Mouse (Mus musculus): Measurements from ENCODE around the gene Eif3l.

DNA sequence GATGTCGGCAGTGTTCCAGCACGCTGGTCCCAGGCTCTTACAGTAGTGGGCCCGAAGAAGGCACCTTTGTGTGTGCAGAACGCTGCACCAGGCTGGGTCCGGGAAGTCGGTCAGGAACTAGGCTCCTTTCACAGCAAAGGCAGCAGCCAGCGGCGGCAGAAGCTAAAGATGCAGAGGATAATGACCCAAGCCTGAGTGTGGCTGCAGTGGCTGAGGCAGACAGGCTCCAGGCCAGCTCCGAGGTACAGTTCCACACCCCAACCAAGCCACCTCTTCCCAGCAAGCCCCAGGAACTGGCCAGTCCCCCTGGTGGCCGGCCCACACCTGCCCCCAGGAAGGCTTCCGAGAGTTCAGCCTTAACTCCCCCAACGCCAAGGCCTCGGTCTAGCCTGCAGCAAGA, 47.6 kb downstream of the Eif3l start:
- TF ChIP-seq CTCF (IDR thresholded peaks at IDR 0.05; ENCODE audit: low read depth) (0 out of 2 replicates have a peak, but pooled peaks have one; percentile 20), EP300 (IDR thresholded peaks at IDR 0.05; ENCODE audit: low read depth) (no peak)

Data from liver, embryonic 14.5 days (tissue).